Mouse (Mus musculus) thymus, postnatal 14 days (tissue): ENCODE results near the gene P2ry14.

Experiments
- DNase-seq: peaks from one replicate; pipeline ENCODE4 v3.0.0; 2021

P2ry14 gene

GRCm38 (mm10) chr3:59153424-59153823, at the start of gene P2ry14:
Gene P2ry14, minus strand, starts transcription at chr3:59153618.
- DNase-seq: no peak

- no peak for DNase-seq
Observed at GRCm38 (mm10) chr3:59197329-59197948, 44.0 kb upstream of the P2ry14 start.

GRCm38 (mm10) chr3:59194938-59195337, 41.5 kb upstream of the P2ry14 start, which contains the start of gene Gpr87:
Gene Gpr87, minus strand, starts transcription at chr3:59195104.
- DNase-seq: no peak

- no peak for DNase-seq
Observed at GRCm38 (mm10) chr3:59194099-59194498, 40.7 kb upstream of the P2ry14 start.

GRCm38 (mm10) chr3:59191674-59192073, 38.3 kb upstream of the P2ry14 start:
- no peak for DNase-seq

GRCm38 (mm10) chr3:59187336-59187735, 33.9 kb upstream of the P2ry14 start:
- no peak for DNase-seq

- no peak for DNase-seq
Observed at GRCm38 (mm10) chr3:59185662-59186061, 32.2 kb upstream of the P2ry14 start.

GRCm38 (mm10) chr3:59182129-59182528, 28.7 kb upstream of the P2ry14 start:
- DNase-seq: no peak

- no peak for DNase-seq
Observed at GRCm38 (mm10) chr3:59181134-59181533, 27.7 kb upstream of the P2ry14 start.

- no peak for DNase-seq
Observed at GRCm38 (mm10) chr3:59176871-59177270, 23.5 kb upstream of the P2ry14 start.

GRCm38 (mm10) chr3:59175234-59175633, 21.8 kb upstream of the P2ry14 start:
- DNase-seq: peak; percentile 77

- DNase-seq: peak; percentile 56
Observed at GRCm38 (mm10) chr3:59174426-59175154, 21.2 kb upstream of the P2ry14 start.

GRCm38 (mm10) chr3:59169921-59170627, 16.7 kb upstream of the P2ry14 start:
- no peak for DNase-seq

GRCm38 (mm10) chr3:59169215-59169614, 15.8 kb upstream of the P2ry14 start:
- DNase-seq: no peak

- DNase-seq: peak; percentile 33
Observed at GRCm38 (mm10) chr3:59168476-59168875, 15.1 kb upstream of the P2ry14 start.

GRCm38 (mm10) chr3:59167417-59168054, 14.1 kb upstream of the P2ry14 start:
- no peak for DNase-seq

- DNase-seq: no peak
Observed at GRCm38 (mm10) chr3:59160465-59160864, 7.0 kb upstream of the P2ry14 start.

GRCm38 (mm10) chr3:59157048-59157447, 3.6 kb upstream of the P2ry14 start:
- no peak for DNase-seq

- DNase-seq: no peak
Observed at GRCm38 (mm10) chr3:59155404-59155803, 2.0 kb upstream of the P2ry14 start.

GRCm38 (mm10) chr3:59154888-59155287, 1.5 kb upstream of the P2ry14 start:
- DNase-seq: no peak

GRCm38 (mm10) chr3:59150624-59151023, 2.8 kb downstream of the P2ry14 start:
- DNase-seq: no peak

GRCm38 (mm10) chr3:59149646-59150045, 3.8 kb downstream of the P2ry14 start:
- no peak for DNase-seq

- DNase-seq: no peak
Observed at GRCm38 (mm10) chr3:59145194-59145593, 8.2 kb downstream of the P2ry14 start.
